Mouse (Mus musculus) thymus, postnatal 25 days (tissue): ENCODE results near the gene Usp46.
"Not testable (repeated sequence)": the region's sequence is repeated elsewhere in the genome, so short reads cannot be mapped to it uniquely, and the experiment has no call there.

Experiments used
- DNase-seq: peaks from one replicate; pipeline ENCODE4 v3.0.0; 2022

Gene Usp46

GRCm38 (mm10) chr5:74067831-74068713 lies at the start of gene Usp46:
Usp46 (minus strand) TSS chr5:74068431.
- DNase-seq = peak; percentile 76

DNA sequence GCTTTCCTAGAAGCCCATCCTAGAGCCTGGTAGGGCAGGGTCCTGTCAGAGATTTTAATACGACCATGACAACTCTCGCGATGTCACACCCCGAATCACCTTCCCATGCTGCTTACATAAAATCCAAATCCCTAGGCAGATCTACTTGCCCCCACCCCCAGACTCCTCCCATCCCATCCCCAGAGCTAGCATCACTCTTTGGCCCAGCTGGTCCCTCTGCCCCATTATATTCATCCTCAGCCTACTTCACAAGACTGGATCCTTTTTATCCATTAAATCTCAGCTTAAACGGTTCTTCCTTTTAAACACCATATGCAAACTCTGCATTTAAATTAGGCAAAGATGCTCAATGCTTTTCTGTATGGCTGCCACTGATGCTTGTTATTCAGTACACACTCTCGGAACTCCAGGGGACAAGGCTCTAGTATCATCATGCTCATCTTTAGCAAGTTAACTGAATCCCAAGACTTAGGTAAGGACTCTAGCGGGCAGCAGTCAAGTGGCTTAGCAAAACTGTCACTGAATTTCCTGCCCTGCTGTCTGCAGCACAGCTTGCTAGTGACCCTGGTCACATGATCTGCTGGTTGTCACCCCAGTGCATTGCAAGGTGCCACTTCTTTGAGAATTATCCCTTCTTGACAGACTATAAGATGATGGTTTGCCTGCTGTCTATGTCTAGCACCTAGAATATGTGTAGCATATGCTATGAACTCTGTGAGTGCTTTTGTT lies 45.9 kb upstream of the Usp46 start:
- DNase-seq = no peak

GRCm38 (mm10) chr5:74105445-74105844 lies 37.2 kb upstream of the Usp46 start:
- DNase-seq = no peak

GRCm38 (mm10) chr5:74101761-74102160 lies 33.5 kb upstream of the Usp46 start:
- no peak for DNase-seq

GRCm38 (mm10) chr5:74099046-74099445 lies 30.8 kb upstream of the Usp46 start:
- no peak for DNase-seq

- DNase-seq = no peak
Observed at GRCm38 (mm10) chr5:74097854-74098220, 29.6 kb upstream of the Usp46 start.

DNA sequence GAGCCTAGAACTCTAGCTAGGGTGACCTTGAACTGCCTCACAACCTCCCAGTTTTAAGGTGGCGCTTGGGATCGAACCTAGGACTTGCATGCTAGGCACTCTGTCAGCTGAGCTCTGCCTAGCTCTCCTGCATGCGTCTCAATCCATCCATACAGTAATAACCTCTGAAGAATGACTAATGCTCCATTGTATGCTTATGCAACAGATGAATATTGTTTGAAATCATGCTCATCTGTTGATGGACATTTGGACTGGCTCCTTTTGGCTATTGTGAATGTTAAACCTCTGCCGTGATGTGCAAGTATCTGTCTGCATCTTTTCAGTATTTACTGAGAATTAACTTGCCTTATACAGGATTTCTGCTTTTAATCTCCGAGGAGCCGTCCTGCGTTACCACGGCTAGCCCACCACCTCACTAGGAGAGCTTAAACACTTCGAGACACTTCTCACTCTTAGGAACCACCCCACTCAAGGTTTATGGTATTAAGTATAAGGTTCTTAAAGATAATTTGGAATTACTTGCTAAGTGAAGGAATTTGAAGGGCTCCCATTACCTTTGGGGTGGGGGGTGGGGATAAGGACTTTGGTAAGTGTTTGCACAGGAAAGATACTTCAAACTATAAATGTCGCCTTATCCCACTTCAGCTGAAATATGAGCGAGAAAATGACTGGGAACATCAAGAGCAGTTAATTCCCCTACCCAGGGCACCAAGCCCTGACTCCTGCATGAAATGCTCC lies 29.1 kb upstream of the Usp46 start:
- no peak for DNase-seq

GRCm38 (mm10) chr5:74096060-74096459 lies 27.8 kb upstream of the Usp46 start:
- no peak for DNase-seq

- DNase-seq = no peak
Observed at GRCm38 (mm10) chr5:74095611-74096010, 27.4 kb upstream of the Usp46 start.

- DNase-seq = no peak
Observed at GRCm38 (mm10) chr5:74094841-74095437, 26.7 kb upstream of the Usp46 start.

- no peak for DNase-seq
Observed at GRCm38 (mm10) chr5:74093556-74094428, 25.6 kb upstream of the Usp46 start.

- DNase-seq = peak; percentile 88
Observed at GRCm38 (mm10) chr5:74092833-74093555, 24.8 kb upstream of the Usp46 start.

- no peak for DNase-seq
Observed at GRCm38 (mm10) chr5:74092481-74092832, 24.2 kb upstream of the Usp46 start.

GRCm38 (mm10) chr5:74089643-74090042 lies 21.4 kb upstream of the Usp46 start:
- no peak for DNase-seq

- no peak for DNase-seq
Observed at GRCm38 (mm10) chr5:74081756-74082155, 13.5 kb upstream of the Usp46 start.

- no peak for DNase-seq
Observed at GRCm38 (mm10) chr5:74078861-74079615, 10.8 kb upstream of the Usp46 start.

DNA sequence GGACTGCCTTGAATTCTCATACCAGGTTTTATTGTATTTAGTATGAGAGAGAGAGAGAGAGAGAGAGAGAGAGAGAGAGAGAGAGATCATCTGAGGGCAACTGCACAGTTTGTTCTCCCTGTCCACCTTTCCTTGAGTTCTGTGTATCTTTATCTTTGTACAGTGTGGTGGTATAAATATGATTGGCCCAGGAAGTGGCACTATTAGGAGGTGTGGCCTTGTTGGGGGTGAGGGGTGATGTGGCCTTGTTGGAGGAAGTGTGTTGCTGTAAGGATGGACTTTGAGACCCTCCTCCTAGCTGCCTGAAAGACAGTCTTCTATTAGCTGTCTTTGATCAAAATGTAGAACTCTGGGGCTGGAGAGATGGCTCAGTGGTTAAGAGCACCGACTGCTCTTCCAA lies 10.2 kb upstream of the Usp46 start:
- DNase-seq = no peak

DNA sequence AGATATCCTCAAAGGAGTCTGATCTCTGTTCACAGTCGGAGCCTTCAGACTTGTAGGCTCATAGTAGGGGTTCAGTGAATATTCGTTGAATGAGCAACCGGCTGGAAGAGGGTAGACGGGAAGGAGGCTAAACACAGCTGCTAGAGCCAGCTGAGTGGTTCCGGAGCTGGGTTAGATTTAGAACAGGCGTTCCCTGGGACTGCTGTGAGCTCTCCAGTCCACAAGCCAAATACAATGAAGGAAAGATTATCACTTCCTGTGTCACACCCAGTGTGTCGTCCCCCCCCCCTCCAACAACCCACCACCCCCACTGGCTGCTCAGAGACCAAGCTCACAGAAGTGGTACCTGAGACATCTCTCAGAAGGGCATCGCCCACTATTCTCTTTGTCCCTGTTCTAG lies 9.7 kb upstream of the Usp46 start:
- DNase-seq = no peak

- DNase-seq = no peak
Observed at GRCm38 (mm10) chr5:74076759-74077158, 8.5 kb upstream of the Usp46 start.

GRCm38 (mm10) chr5:74070564-74070963 lies 2.3 kb upstream of the Usp46 start:
- DNase-seq = not testable (repeated sequence)
